Mouse (Mus musculus): Measurements from ENCODE around the gene Ugt1a10.

DNA sequence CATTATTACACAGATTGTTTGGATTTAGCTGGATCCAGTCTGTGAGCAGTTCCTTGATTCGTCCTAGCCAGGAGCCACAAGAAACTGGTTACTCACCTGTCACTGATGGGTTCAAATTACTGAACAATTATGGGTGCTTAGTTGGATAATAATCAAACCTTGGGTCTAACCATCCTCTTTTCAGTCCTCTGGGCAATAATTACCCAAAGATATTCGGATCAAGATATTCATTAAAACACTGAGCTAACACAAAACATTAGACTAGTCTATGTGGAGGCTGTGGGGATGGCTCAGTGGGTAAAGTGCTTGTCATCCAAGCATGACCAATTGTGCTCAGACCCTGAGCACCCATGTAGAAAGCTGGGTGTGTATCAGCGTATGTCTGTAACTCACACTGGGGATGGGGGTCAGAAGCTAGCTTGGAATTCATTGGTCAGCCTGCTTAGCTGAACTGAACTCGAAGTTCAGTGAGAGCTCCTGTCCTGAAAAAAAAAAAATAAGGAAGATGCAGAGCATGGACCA lies 180.8 kb downstream of the Ugt1a10 start:
- TF ChIP-seq POLR2A (IDR thresholded peaks at IDR 0.05; ENCODE audit: borderline replicate concordance, insufficient read depth, low read length) (no peak), CTCF (IDR thresholded peaks at IDR 0.05; ENCODE audit: borderline replicate concordance, insufficient read depth, low read depth, low read length) (no peak)

All from cerebellum, adult 2 months (tissue).